Mouse (Mus musculus): ENCODE data around the gene Ccdc169.
"Not testable (repeated sequence)": the region's sequence is repeated elsewhere in the genome, so short reads cannot be mapped to it uniquely, and the experiment has no call there.

Gene Ccdc169

DNA sequence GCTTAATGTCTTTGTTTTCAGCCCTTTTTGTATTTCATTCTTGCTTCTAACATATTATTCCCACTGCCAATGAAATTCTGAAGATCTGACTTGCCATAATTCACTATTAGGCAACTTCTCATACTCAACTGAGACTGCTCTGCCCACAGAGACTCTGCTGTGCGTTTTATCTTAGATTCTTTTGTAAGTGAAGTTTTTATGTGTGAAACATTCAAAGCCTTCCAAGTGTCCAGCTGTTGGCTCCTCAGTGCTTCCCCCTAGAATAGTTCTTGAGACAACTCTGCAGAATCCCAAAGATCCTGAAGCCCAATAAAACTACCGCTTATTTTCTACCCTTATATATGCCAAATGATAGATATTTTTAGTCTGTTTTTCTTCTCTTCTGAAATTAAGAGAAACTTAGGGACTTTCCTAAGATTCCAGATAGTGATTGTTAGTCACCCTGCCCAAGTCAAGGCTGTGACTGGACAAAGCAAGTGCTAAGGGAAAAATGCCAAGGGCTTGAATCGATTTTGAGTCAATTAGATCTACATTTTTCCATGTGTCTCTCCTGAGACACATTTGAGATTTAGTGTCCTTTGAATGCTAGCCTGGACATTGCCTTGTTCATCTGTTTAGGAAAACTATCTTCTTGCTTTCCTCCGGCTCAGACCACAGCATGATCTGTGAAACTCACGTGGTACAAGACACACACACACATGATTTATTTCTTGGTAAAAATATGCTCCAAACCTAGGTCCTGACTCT is 58.6 kb downstream of the Ccdc169 start:
- no peak for DNase-seq (ENCODE audit: low spot score in 2 of 2)

DNA sequence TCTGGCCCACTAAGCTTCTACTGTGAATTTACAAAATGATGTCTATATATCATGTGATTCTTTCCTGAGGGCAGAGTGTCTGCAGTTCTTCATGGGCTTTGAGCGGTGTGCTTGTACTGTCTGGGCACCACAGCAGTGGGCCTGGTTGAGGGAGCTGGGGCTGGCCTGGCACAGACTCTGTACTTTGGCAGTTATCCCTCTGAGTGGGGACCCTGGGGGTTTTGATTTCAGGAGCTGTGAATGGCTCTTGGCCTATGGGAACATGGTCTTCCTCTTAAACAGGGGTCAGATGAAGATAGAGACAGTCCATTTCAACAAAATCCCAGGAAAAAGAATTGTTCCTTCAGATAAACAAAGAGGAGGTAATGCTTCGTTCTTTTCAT is 59.2 kb downstream of the Ccdc169 start:
- DNase-seq (ENCODE audit: low spot score in 2 of 2): no peak

DNA sequence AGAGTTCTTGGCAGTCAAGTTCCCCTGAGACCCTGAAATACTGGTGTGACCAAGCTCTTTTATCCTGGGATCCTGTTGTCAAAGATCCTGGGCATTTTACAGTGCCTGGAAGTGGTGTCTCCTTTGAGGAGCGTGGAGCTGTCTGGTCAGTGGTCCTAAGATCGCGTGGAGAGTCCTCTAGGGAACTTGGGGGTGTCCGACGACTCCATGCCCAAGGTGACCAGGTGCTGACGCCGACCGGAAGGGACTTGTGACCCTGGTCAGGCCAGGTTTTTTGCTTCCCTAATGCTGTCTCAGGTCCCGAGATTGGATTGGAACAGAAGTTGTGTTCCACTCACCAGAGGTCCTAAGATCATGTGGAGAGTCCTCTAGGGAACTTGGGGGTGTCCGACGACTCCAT is 66.5 kb downstream of the Ccdc169 start:
- not testable (repeated sequence) for DNase-seq (ENCODE audit: low spot score in 2 of 2)

DNA sequence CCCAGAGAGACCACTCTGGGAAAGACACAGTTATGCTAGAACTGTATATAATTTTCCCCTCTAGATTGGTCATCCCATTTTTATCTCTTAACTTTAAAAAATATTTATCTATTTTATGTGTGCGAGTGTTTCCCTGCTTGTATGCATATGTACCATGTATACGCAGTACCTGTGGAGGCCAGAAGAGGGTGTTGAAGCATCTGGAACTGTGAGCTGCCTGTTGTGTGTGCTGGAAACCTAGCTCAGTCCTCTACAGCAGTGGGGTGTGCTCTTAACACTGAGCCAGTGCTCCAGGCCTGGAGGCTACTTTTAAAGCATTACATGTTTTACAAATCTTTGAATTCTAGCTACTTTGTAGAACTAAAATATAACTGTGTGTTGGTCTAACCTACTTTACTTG is 69.3 kb downstream of the Ccdc169 start:
- DNase-seq (ENCODE audit: low spot score in 2 of 2): no peak

DNA sequence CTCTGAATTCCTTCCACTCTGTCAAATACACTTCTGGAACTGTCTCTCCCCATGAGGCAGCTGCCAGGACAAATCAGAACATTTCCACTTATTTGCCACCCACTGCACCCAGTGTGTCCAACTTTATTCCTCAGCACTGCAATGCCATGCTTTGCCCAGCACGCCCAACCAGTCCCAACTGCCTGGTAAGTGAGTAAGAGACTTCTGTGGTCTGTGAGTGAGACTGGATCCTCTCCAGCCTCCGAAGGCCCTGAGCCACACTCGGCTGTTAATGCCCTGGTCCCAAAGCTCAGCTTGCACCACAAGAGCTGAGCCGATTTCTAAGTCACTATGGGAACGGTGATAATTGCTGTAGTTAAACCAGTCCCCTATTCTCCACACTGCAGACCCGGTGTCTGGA is 70.5 kb downstream of the Ccdc169 start:
- no peak for DNase-seq (ENCODE audit: low spot score in 2 of 2)

DNA sequence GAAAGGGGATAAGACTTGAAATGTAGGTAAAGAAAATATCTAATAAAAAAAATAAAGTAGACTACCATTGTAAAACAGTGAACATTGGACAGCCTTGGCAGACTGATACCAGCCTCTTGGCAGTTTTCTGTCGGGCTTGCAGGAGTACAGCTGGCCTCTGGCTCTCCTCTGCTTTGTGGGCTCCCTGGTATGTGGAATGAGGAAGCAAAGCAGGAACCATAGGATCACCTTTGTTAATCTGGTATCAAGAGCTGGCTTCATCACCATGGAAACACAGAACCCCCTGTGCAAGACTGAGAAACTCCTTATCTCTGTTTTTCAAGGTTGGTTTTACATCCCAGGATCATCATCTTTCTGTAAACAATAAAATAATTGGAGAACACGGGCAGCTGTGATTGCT is 75.1 kb downstream of the Ccdc169 start:
- DNase-seq (ENCODE audit: low spot score in 2 of 2): no peak

DNA sequence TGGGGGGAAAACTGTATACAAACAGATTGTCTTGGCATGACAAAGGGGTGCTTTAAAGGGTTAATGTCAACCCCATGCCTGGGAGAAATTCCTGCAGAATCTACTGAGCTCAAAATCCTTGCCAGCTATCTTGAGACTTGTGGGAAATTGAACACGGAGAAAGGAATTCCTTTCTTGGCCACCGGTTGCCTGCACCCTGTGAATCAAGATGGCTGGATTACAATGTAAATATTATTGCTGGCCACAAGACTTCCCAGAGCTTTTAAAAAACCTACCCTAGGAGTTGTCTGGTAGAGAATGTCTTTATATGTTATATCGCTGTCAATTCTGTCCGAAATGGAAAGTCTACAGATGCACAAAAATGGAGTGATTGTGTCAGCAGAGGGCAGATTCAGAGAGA is 76.6 kb downstream of the Ccdc169 start:
- no peak for DNase-seq (ENCODE audit: low spot score in 2 of 2)

DNA sequence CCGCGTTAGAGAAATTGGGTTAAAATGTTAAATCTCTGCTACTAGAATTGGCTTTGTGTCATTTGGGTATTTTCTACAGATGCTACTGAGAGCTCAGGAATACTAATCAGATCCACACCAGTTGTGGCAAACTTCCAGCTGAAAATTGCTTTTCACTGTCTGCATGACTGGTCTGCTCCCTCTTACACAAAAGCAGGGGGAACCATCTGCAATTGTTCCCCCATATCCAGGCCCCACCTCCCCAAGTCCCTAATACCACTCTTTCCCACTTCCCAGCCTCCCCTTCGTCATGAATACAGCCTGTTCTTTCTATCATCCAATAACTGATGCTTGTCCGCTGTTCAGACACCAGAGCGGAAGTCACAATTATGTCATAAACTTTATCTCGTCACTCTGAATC is 77.3 kb downstream of the Ccdc169 start:
- no peak for DNase-seq (ENCODE audit: low spot score in 2 of 2)

DNA sequence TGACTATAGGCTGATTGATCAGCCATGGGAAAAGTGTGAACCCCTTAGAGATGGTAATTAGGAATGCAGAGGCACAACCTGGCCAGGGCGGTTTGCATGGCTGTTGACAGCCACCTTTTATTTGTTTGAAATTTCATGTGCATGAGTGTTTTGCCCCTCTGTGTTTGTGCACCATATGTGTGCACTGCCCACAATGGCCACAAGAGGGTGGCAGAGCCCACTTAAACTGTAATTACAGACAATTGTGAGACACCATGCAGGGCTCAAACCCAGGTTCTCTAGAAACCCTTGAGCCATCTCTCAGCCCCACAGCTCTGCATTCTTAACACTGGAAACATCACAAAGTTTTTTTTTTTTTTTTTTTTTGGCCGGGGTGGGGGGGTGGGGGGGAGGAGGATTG is 85.4 kb downstream of the Ccdc169 start:
- no peak for DNase-seq (ENCODE audit: low spot score in 2 of 2)
